Mouse (Mus musculus) bone marrow, adult 2 months (tissue): ENCODE results near the gene Pwwp2a.

Source experiments
- CTCF ChIP-seq: fragments of 200-500 bp; IDR thresholded peaks from 2 replicates; pipeline ENCODE4 v1.5.1; 2011; ENCODE audit warnings: low read length, control low read depth; ENCODE audit not compliant: control insufficient read depth, insufficient read depth
- POLR2A ChIP-seq: fragments of 200-500 bp; IDR thresholded peaks from 2 replicates; pipeline ENCODE4 v1.6.1; 2011; ENCODE audit warnings: low read depth, mild to moderate bottlenecking, control low read depth, low read length, borderline replicate concordance; ENCODE audit not compliant: control insufficient read depth

DNA sequence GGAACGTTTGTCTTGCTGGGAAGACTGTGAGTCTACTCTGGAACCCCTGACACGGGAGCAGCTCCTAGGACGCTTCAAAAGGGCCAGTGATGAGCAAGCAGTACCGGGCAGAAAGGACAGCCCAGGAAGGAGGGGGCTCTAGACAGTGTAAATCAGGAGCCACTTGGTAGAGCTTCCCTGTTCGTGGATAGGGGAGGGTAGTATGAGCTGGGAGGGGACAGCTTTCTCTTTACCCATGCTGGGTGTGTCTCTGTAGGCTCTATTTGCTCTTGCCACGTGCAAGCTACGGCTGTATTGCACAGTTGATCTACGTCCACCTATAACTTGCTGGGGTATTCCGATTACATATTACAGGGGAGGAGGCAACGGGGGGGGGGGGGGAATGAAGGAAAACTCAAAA is 25.3 kb upstream of the Pwwp2a start:
- TF ChIP-seq CTCF (no peak), POLR2A (no peak)
